In the genomic region with DNA sequence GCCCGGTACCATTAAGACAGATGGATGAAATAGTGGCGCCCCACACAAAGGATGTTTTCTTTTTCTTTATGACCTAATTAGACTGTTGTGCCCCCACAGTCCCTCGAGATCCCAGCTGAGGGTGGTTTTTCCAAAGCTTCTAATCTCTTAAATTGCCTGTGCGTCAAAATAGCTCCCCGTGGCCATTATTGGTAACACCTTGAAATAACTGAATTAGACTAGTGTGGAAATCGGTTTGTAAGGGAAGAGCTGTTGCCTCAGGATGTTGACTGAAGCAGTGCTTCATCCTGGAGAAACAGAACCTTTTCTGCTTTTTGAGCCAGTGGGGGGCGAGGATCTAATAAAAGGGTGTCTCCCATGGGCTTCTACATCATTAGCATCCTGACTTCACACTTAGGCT, we compare ENCODE assay signal across 22 mouse cellular contexts. TPM values are rescaled to one million over a fixed set of nuclear protein-coding genes. Genes with fewer than 3 reads are reported as not detected.
DNase-seq lines count a peak whose midpoint lies in the region; ATAC-seq and TF ChIP-seq lines count a peak whose summit lies in the region.
"Had no signal": no experiment of that assay in that cellular context is flagged by ENCODE, and none has a peak within 500 bp of the region (broad histone marks: within the 10 kb centered on the region; RNA-seq: fewer than 3 reads in every experiment).

No protein-coding gene starts in this region.

- no peak overlapping the region for H3K4me2 ChIP-seq in hindbrain, embryonic 12.5 days (replicated peaks)
- no peak overlapping the region for H3K4me2 ChIP-seq in hindbrain, embryonic 16.5 days (ENCODE audit: low read length)
- no peak overlapping the region for H3K4me2 ChIP-seq in midbrain, postnatal 0 days (ENCODE audit: low read depth, low read length, poor library complexity, severe bottlenecking)
- no peak overlapping the region for H3K4me2 ChIP-seq in hindbrain, embryonic 15.5 days
- H3K4me2 ChIP-seq: embryonic facial prominence, embryonic 12.5 days; forebrain, embryonic 13.5 days; heart, embryonic 11.5 days; heart, embryonic 15.5 days had no signal

- DNase-seq in midbrain, postnatal 0 days (ENCODE audit: low spot score) = peak; percentile 53
- no peak for DNase-seq in midbrain, embryonic 10.5 days (ENCODE audit: low spot score)
- peak; percentile 57 for DNase-seq in brain, embryonic 14.5 days (ENCODE audit: low read depth)
- DNase-seq in cerebellum, adult 11 months = no peak
- no peak for DNase-seq in cerebellum, adult 8-10 months
- DNase-seq: adrenal gland, adult 8-10 months; adrenal gland, postnatal 36 days; cerebellum, adult 18-20 months; cerebellum, postnatal 10 days; gastrocnemius, postnatal 36 days; heart, adult 2 months; heart, postnatal 14 days; kidney, adult 11 months had no signal

- H3K36me3 ChIP-seq in hindbrain, embryonic 12.5 days = no peaks in the 10 kb centered on the region
- H3K36me3 ChIP-seq in hindbrain, embryonic 16.5 days (ENCODE audit: control insufficient read depth, insufficient read depth, low read length) = no peaks in the 10 kb centered on the region
- no peaks in the 10 kb centered on the region for H3K36me3 ChIP-seq in midbrain, postnatal 0 days (ENCODE audit: insufficient read depth, low read length)
- H3K36me3 ChIP-seq in midbrain, embryonic 10.5 days = no peaks in the 10 kb centered on the region
- H3K36me3 ChIP-seq in hindbrain, embryonic 15.5 days = no peaks in the 10 kb centered on the region
- H3K36me3 ChIP-seq: embryonic facial prominence, embryonic 12.5 days; heart, embryonic 15.5 days had no signal

- peak; percentile 10; the same call in 1 of the 2 replicates for TF ChIP-seq CTCF in midbrain, postnatal 0 days (IDR thresholded peaks at IDR 0.05)
- no peak for TF ChIP-seq CTCF in brain, embryonic 14.5 days (IDR thresholded peaks at IDR 0.05; ENCODE audit: borderline replicate concordance, extremely low read depth, insufficient read depth, insufficient read length)

- H3K4me1 ChIP-seq in hindbrain, embryonic 12.5 days = no peaks in the 10 kb centered on the region
- H3K4me1 ChIP-seq in hindbrain, embryonic 16.5 days (ENCODE audit: control insufficient read depth, insufficient read depth, low read depth, low read length) = no peaks in the 10 kb centered on the region
- H3K4me1 ChIP-seq in midbrain, postnatal 0 days (ENCODE audit: insufficient read depth, low read length) = no peaks in the 10 kb centered on the region
- no peaks in the 10 kb centered on the region for H3K4me1 ChIP-seq in midbrain, embryonic 10.5 days
- 0 out of 2 replicates have a peak, but pooled peaks cover 3% of the 10 kb centered on the region for H3K4me1 ChIP-seq in hindbrain, embryonic 15.5 days (replicated peaks)
- H3K4me1 ChIP-seq: embryonic facial prominence, embryonic 12.5 days; forebrain, embryonic 13.5 days; heart, embryonic 15.5 days had no signal

- 0 out of 2 replicates have a peak, but pooled peaks have one; percentile 20 for ATAC-seq in hindbrain, embryonic 12.5 days (ENCODE audit: low FRiP score)
- no peak for ATAC-seq in hindbrain, embryonic 16.5 days
- no peak for ATAC-seq in midbrain, postnatal 0 days (ENCODE audit: low FRiP score)
- no peak for ATAC-seq in hindbrain, embryonic 15.5 days (ENCODE audit: low FRiP score, low read depth)
- ATAC-seq: forebrain, embryonic 13.5 days had no signal

- H3K9ac ChIP-seq in hindbrain, embryonic 12.5 days = no peak overlapping the region
- no peak overlapping the region for H3K9ac ChIP-seq in hindbrain, embryonic 16.5 days (ENCODE audit: low read depth, low read length)
- H3K9ac ChIP-seq in midbrain, postnatal 0 days (replicated peaks; ENCODE audit: low read length, poor library complexity, severe bottlenecking) = no peak overlapping the region
- H3K9ac ChIP-seq in hindbrain, embryonic 15.5 days = no peak overlapping the region
- H3K9ac ChIP-seq: embryonic facial prominence, embryonic 12.5 days; forebrain, embryonic 13.5 days; heart, embryonic 15.5 days had no signal

- no peak overlapping the region for H3K27ac ChIP-seq in hindbrain, embryonic 12.5 days
- no peak overlapping the region for H3K27ac ChIP-seq in hindbrain, embryonic 16.5 days (ENCODE audit: low read depth, low read length)
- H3K27ac ChIP-seq in midbrain, postnatal 0 days (ENCODE audit: low read depth, low read length) = 0 out of 2 replicates have a peak overlapping the region, but pooled peaks have one; percentile 18
- no peak overlapping the region for H3K27ac ChIP-seq in midbrain, embryonic 10.5 days (replicated peaks)
- H3K27ac ChIP-seq in hindbrain, embryonic 15.5 days (replicated peaks) = peak overlapping the region; percentile 30; the same call in 1 of the 2 replicates
- H3K27ac ChIP-seq: embryonic facial prominence, embryonic 12.5 days; forebrain, embryonic 13.5 days; heart, adult 2 months; heart, embryonic 15.5 days had no signal

- no peaks in the 10 kb centered on the region for H3K9me3 ChIP-seq in hindbrain, embryonic 12.5 days (replicated peaks)
- H3K9me3 ChIP-seq in hindbrain, embryonic 16.5 days (ENCODE audit: control insufficient read depth, low read length) = no peaks in the 10 kb centered on the region
- no peaks in the 10 kb centered on the region for H3K9me3 ChIP-seq in midbrain, postnatal 0 days (ENCODE audit: low read length)
- no peaks in the 10 kb centered on the region for H3K9me3 ChIP-seq in midbrain, embryonic 10.5 days (replicated peaks)
- H3K9me3 ChIP-seq in hindbrain, embryonic 15.5 days = no peaks in the 10 kb centered on the region
- H3K9me3 ChIP-seq: embryonic facial prominence, embryonic 12.5 days; forebrain, embryonic 13.5 days; heart, embryonic 15.5 days had no signal

- H3K4me3 ChIP-seq in hindbrain, embryonic 12.5 days = no peak overlapping the region
- no peak overlapping the region for H3K4me3 ChIP-seq in hindbrain, embryonic 16.5 days (ENCODE audit: low read length)
- H3K4me3 ChIP-seq in midbrain, postnatal 0 days (ENCODE audit: low read depth, low read length) = no peak overlapping the region
- no peak overlapping the region for H3K4me3 ChIP-seq in midbrain, embryonic 10.5 days
- no peak overlapping the region for H3K4me3 ChIP-seq in hindbrain, embryonic 15.5 days
- H3K4me3 ChIP-seq: embryonic facial prominence, embryonic 12.5 days; forebrain, embryonic 13.5 days; heart, adult 2 months; heart, embryonic 15.5 days had no signal

- TF ChIP-seq POLR2A in brain, embryonic 14.5 days (IDR thresholded peaks at IDR 0.05; ENCODE audit: borderline replicate concordance, extremely low read depth, insufficient read depth, insufficient read length, poor library complexity, severe bottlenecking) = no peak

- no peaks in the 10 kb centered on the region for H3K27me3 ChIP-seq in hindbrain, embryonic 12.5 days
- no peaks in the 10 kb centered on the region for H3K27me3 ChIP-seq in hindbrain, embryonic 16.5 days (replicated peaks; ENCODE audit: control insufficient read depth, insufficient read depth, low read length)
- no peaks in the 10 kb centered on the region for H3K27me3 ChIP-seq in midbrain, postnatal 0 days (ENCODE audit: insufficient read depth, low read length)
- H3K27me3 ChIP-seq in midbrain, embryonic 10.5 days (ENCODE audit: low read depth, poor library complexity, severe bottlenecking) = no peaks in the 10 kb centered on the region
- no peaks in the 10 kb centered on the region for H3K27me3 ChIP-seq in hindbrain, embryonic 15.5 days
- H3K27me3 ChIP-seq: embryonic facial prominence, embryonic 12.5 days; forebrain, embryonic 13.5 days; heart, embryonic 15.5 days had no signal

- WGBS in hindbrain, embryonic 12.5 days = 54% methylated on average over 7 of the region's 7 CpGs
- 48% methylated on average over 7 of the region's 7 CpGs for WGBS in hindbrain, embryonic 16.5 days
- WGBS in midbrain, postnatal 0 days = 34% methylated on average over 7 of the region's 7 CpGs
- WGBS in midbrain, embryonic 10.5 days = 76% methylated on average over 7 of the region's 7 CpGs
- 49% methylated on average over 7 of the region's 7 CpGs for WGBS in hindbrain, embryonic 15.5 days

RNA-seq across cellular contexts. Expression of a gene that starts 4.8 kb away (rescaled TPM):
- polyA plus RNA-seq in hindbrain, embryonic 12.5 days (2016; fragmentation: Nextera tagmentation; extraction: Ambion mirVana) = 21.2 and 21.8 TPM in 2 replicates
- polyA plus RNA-seq in hindbrain, embryonic 16.5 days (2015; fragmentation: Nextera tagmentation; extraction: Ambion mirVana) = 20.9 and 21.1 TPM in 2 replicates
- total RNA-seq in midbrain, postnatal 0 days (2014; rRNA removed) = 29.5 and 34.9 TPM in 2 replicates
- 16.7 and 17.3 TPM in 2 replicates for polyA plus RNA-seq in midbrain, postnatal 0 days (2015; fragmentation: Nextera tagmentation; extraction: Ambion mirVana)
- 15.8 and 18.4 TPM in 2 replicates for polyA plus RNA-seq in midbrain, embryonic 10.5 days (2016; fragmentation: Nextera tagmentation; extraction: Ambion mirVana)
- polyA plus RNA-seq in brain, embryonic 14.5 days (2012; rRNA removed) = 15.5 and 20.5 TPM in 2 replicates
- polyA plus RNA-seq in hindbrain, embryonic 15.5 days (2015; fragmentation: Nextera tagmentation; extraction: Ambion mirVana) = 20.0 and 22.5 TPM in 2 replicates

RNA-seq across cellular contexts. Expression of a gene that starts 9.0 kb away (rescaled TPM):
- polyA plus RNA-seq in hindbrain, embryonic 12.5 days (2016; fragmentation: Nextera tagmentation; extraction: Ambion mirVana) = 0.54 and 1.3 TPM in 2 replicates
- 0.84 and 1.1 TPM in 2 replicates for polyA plus RNA-seq in hindbrain, embryonic 16.5 days (2015; fragmentation: Nextera tagmentation; extraction: Ambion mirVana)
- 2.0 and 3.9 TPM in 2 replicates for total RNA-seq in midbrain, postnatal 0 days (2014; rRNA removed)
- polyA plus RNA-seq in midbrain, postnatal 0 days (2015; fragmentation: Nextera tagmentation; extraction: Ambion mirVana) = 0.74 and 0.98 TPM in 2 replicates
- polyA plus RNA-seq in midbrain, embryonic 10.5 days (2016; fragmentation: Nextera tagmentation; extraction: Ambion mirVana) = 0.11 and 0.12 TPM in 2 replicates
- 0.33 and 0.75 TPM in 2 replicates for polyA plus RNA-seq in brain, embryonic 14.5 days (2012; rRNA removed)
- polyA plus RNA-seq in hindbrain, embryonic 15.5 days (2015; fragmentation: Nextera tagmentation; extraction: Ambion mirVana) = 0.69 and 0.93 TPM in 2 replicates
- total RNA-seq: ES-E14; gastrocnemius, postnatal 36 days had no signal
- polyA plus RNA-seq: heart, embryonic 11.5 days; intestine, embryonic 14.5 days had no signal

Comparison
In these comparisons a context has a peak if more than half of its experiments do, and no peak if none do; other contexts are left out.
1. H3K27ac ChIP-seq: peak in midbrain, postnatal 0 days (single experiment) and hindbrain, embryonic 15.5 days (single experiment); none in hindbrain, embryonic 12.5 days (single experiment), hindbrain, embryonic 16.5 days (single experiment) and midbrain, embryonic 10.5 days (single experiment).
2. DNase-seq: peak in midbrain, postnatal 0 days (single experiment) and brain, embryonic 14.5 days (single experiment); none in midbrain, embryonic 10.5 days (single experiment), cerebellum, adult 11 months (single experiment) and cerebellum, adult 8-10 months (single experiment).